9 mouse cellular contexts compared by ENCODE assay signal in genomic region chr11:70821728-70822591, GRCm38 (mm10). TPM values are rescaled to one million over a fixed set of nuclear protein-coding genes. Genes with fewer than 3 reads are reported as not detected.
A peak's percentile ranks its signal among the peaks of the same experiment; 100 is the strongest.
DNase-seq lines count a peak whose midpoint lies in the region; ATAC-seq and TF ChIP-seq lines count a peak whose summit lies in the region.
"Had no signal": no experiment of that assay in that cellular context is flagged by ENCODE, and none has a peak within 500 bp of the region (broad histone marks: within the 10 kb centered on the region; RNA-seq: fewer than 3 reads in every experiment).

No protein-coding gene starts in this region.

- no peak overlapping the region for H3K9ac ChIP-seq in heart, embryonic 14.5 days (ENCODE audit: low read length)
- H3K9ac ChIP-seq in liver, embryonic 14.5 days (replicated peaks) = no peak overlapping the region
- no peak overlapping the region for H3K9ac ChIP-seq in stomach, postnatal 0 days (ENCODE audit: low read length)
- H3K9ac ChIP-seq: limb, embryonic 15.5 days had no signal

- H3K36me3 ChIP-seq in heart, embryonic 14.5 days (ENCODE audit: control insufficient read depth, insufficient read depth, low read length) = no peaks in the 10 kb centered on the region
- H3K36me3 ChIP-seq in liver, embryonic 14.5 days (replicated peaks; ENCODE audit: control insufficient read depth, insufficient read depth, low read depth) = no peaks in the 10 kb centered on the region
- no peaks in the 10 kb centered on the region for H3K36me3 ChIP-seq in stomach, postnatal 0 days (ENCODE audit: control insufficient read depth, insufficient read depth, low read length)
- H3K36me3 ChIP-seq: limb, embryonic 15.5 days had no signal

- ATAC-seq in heart, embryonic 14.5 days (ENCODE audit: insufficient number of reproducible peaks, insufficient read depth, low FRiP score, low read depth) = no peak; the same call in 1 of the 2 replicates
- ATAC-seq in liver, embryonic 14.5 days (ENCODE audit: insufficient read depth) = 0 out of 2 replicates have a peak, but pooled peaks have one; percentile 23
- 0 out of 2 replicates have a peak, but pooled peaks have one; percentile 29 for ATAC-seq in stomach, postnatal 0 days (ENCODE audit: low FRiP score, low TSS enrichment)

- H3K9me3 ChIP-seq in heart, embryonic 14.5 days (ENCODE audit: control insufficient read depth, low read length) = no peaks in the 10 kb centered on the region
- H3K9me3 ChIP-seq in liver, embryonic 14.5 days (ENCODE audit: control insufficient read depth, low read length) = no peaks in the 10 kb centered on the region
- H3K9me3 ChIP-seq in stomach, postnatal 0 days (ENCODE audit: control insufficient read depth, low read length) = no peaks in the 10 kb centered on the region
- H3K9me3 ChIP-seq: limb, embryonic 15.5 days had no signal

- no peak overlapping the region for H3K27ac ChIP-seq in heart, embryonic 14.5 days (replicated peaks in 1 of 2; ENCODE audit: control insufficient read depth in 1 of 2, insufficient read depth in 1 of 2, low read depth in 2 of 2, low read length in 2 of 2)
- no peak overlapping the region for H3K27ac ChIP-seq in liver, embryonic 14.5 days
- H3K27ac ChIP-seq in stomach, postnatal 0 days (replicated peaks) = no peak overlapping the region
- H3K27ac ChIP-seq: limb, embryonic 15.5 days had no signal

- H3K4me1 ChIP-seq in heart, embryonic 14.5 days (ENCODE audit: control insufficient read depth in 2 of 2, insufficient read depth in 2 of 2, low read length in 2 of 2) = peaks cover 4 to 7% of the 10 kb centered on the region in 2 experiments
- H3K4me1 ChIP-seq in liver, embryonic 14.5 days (replicated peaks; ENCODE audit: control insufficient read depth in 2 of 2, insufficient read depth in 2 of 2, low read length in 1 of 2) = no peaks in the 10 kb centered on the region; a peak in 1 of 4 replicates
- no peaks in the 10 kb centered on the region for H3K4me1 ChIP-seq in stomach, postnatal 0 days (replicated peaks; ENCODE audit: control insufficient read depth, insufficient read depth)
- H3K4me1 ChIP-seq: limb, embryonic 15.5 days had no signal

- DNase-seq in cerebellum, adult 11-12 months = peak; percentile 48
- DNase-seq in cerebellum, postnatal 4 days (ENCODE audit: low spot score in 2 of 2) = no peak
- peak; percentile 37 to 46 for DNase-seq in cerebellum, adult 18-20 months
- DNase-seq in liver, embryonic 14.5 days (ENCODE audit: low read depth in 3 of 3, low spot score in 3 of 3) = no peak
- DNase-seq in stomach, postnatal 0 days (ENCODE audit: low spot score) = no peak
- no peak for DNase-seq in thymus, postnatal 25 days
- no peak for DNase-seq in left cerebral cortex, postnatal 25 days (ENCODE audit: low spot score in 2 of 2)

- TF ChIP-seq CTCF in liver, embryonic 14.5 days (IDR thresholded peaks at IDR 0.05; ENCODE audit: low read depth) = no peak
- TF ChIP-seq CTCF in stomach, postnatal 0 days (IDR thresholded peaks at IDR 0.05; ENCODE audit: low read depth) = no peak

- WGBS in heart, embryonic 14.5 days = 41% methylated on average over 17 of the region's 17 CpGs
- WGBS in liver, embryonic 14.5 days (ENCODE audit: insufficient replicate concordance) = 44% methylated on average over 17 of the region's 17 CpGs
- 38% methylated on average over 17 of the region's 17 CpGs for WGBS in stomach, postnatal 0 days

- no peak overlapping the region for H3K4me3 ChIP-seq in heart, embryonic 14.5 days (ENCODE audit: control insufficient read depth in 1 of 2, insufficient read depth in 1 of 2, low read depth in 1 of 2, low read length in 2 of 2)
- no peak overlapping the region for H3K4me3 ChIP-seq in liver, embryonic 14.5 days (ENCODE audit: insufficient read depth in 1 of 2, low read depth in 2 of 2, low read length in 2 of 2)
- H3K4me3 ChIP-seq in stomach, postnatal 0 days (ENCODE audit: low read depth, low read length) = no peak overlapping the region
- H3K4me3 ChIP-seq: limb, embryonic 15.5 days had no signal

- no peaks in the 10 kb centered on the region for H3K27me3 ChIP-seq in heart, embryonic 14.5 days (ENCODE audit: control insufficient read depth, insufficient read depth, low read length)
- H3K27me3 ChIP-seq in liver, embryonic 14.5 days (ENCODE audit: control insufficient read depth, insufficient read depth, low read length) = no peaks in the 10 kb centered on the region
- no peaks in the 10 kb centered on the region for H3K27me3 ChIP-seq in stomach, postnatal 0 days (ENCODE audit: control insufficient read depth, insufficient read depth, low read length)
- H3K27me3 ChIP-seq: limb, embryonic 15.5 days had no signal

- peak overlapping the region; percentile 4; the same call in 1 of the 2 replicates for H3K4me2 ChIP-seq in heart, embryonic 14.5 days (ENCODE audit: low read length)
- no peak overlapping the region for H3K4me2 ChIP-seq in liver, embryonic 14.5 days (ENCODE audit: low read depth)
- no peak overlapping the region for H3K4me2 ChIP-seq in stomach, postnatal 0 days (replicated peaks; ENCODE audit: low read depth)
- H3K4me2 ChIP-seq: limb, embryonic 15.5 days had no signal

- intact Hi-C loops in left cerebral cortex, postnatal 25 days (cut with DNase I) = no loop called here

- no peak for TF ChIP-seq EP300 in liver, embryonic 14.5 days (IDR thresholded peaks at IDR 0.05; ENCODE audit: low read depth)
- no peak for TF ChIP-seq EP300 in stomach, postnatal 0 days (optimal IDR thresholded peaks at IDR 0.05)

RNA-seq across cellular contexts. Expression of gene Scimp, which starts 9.6 kb away (rescaled TPM):
- polyA plus RNA-seq in heart, embryonic 14.5 days (2014; fragmentation: Nextera tagmentation; extraction: Ambion mirVana) = 0.50 and 0.62 TPM in 2 replicates
- polyA plus RNA-seq in liver, embryonic 14.5 days (2012; rRNA removed) = 0.10 and 0.12 TPM in 2 replicates
- 0.51 and 0.64 TPM in 2 replicates for polyA plus RNA-seq in liver, embryonic 14.5 days (2014; fragmentation: Nextera tagmentation; extraction: Ambion mirVana)
- 0.57 and 0.63 TPM in 2 replicates for polyA plus RNA-seq in stomach, postnatal 0 days (2015; fragmentation: Nextera tagmentation; extraction: Ambion mirVana)
- total RNA-seq in left cerebral cortex, postnatal 25 days (2021) = not detected

RNA-seq across cellular contexts. Expression of gene Rabep1, which starts 22.6 kb away (rescaled TPM):
- 27.6 and 27.7 TPM in 2 replicates for polyA plus RNA-seq in heart, embryonic 14.5 days (2014; fragmentation: Nextera tagmentation; extraction: Ambion mirVana)
- polyA plus RNA-seq in liver, embryonic 14.5 days (2012; rRNA removed) = 2.1 and 3.7 TPM in 2 replicates
- polyA plus RNA-seq in liver, embryonic 14.5 days (2014; fragmentation: Nextera tagmentation; extraction: Ambion mirVana) = 9.1 and 10.3 TPM in 2 replicates
- polyA plus RNA-seq in stomach, postnatal 0 days (2015; fragmentation: Nextera tagmentation; extraction: Ambion mirVana) = 15.1 and 17.5 TPM in 2 replicates
- 100 to 1,000 TPM; 128 to 130 TPM for total RNA-seq in left cerebral cortex, postnatal 25 days (2021)

RNA-seq across cellular contexts. Expression of gene Zfp3, which starts 58.0 kb away (rescaled TPM):
- 9.3 and 9.9 TPM in 2 replicates for polyA plus RNA-seq in heart, embryonic 14.5 days (2014; fragmentation: Nextera tagmentation; extraction: Ambion mirVana)
- 0.38 and 0.64 TPM in 2 replicates for polyA plus RNA-seq in liver, embryonic 14.5 days (2012; rRNA removed)
- 0.85 and 1.1 TPM in 2 replicates for polyA plus RNA-seq in liver, embryonic 14.5 days (2014; fragmentation: Nextera tagmentation; extraction: Ambion mirVana)
- 3.4 and 3.8 TPM in 2 replicates for polyA plus RNA-seq in stomach, postnatal 0 days (2015; fragmentation: Nextera tagmentation; extraction: Ambion mirVana)
- total RNA-seq in left cerebral cortex, postnatal 25 days (2021) = 10 to 100 TPM; 16.4 to 17.2 TPM

Comparison
In these comparisons a context has a peak if more than half of its experiments do, and no peak if none do; other contexts are left out.
1. DNase-seq: peak in cerebellum, adult 11-12 months (single experiment) and cerebellum, adult 18-20 months (2 of 2); none in cerebellum, postnatal 4 days (0 of 2), liver, embryonic 14.5 days (0 of 3), stomach, postnatal 0 days (single experiment), thymus, postnatal 25 days (single experiment) and left cerebral cortex, postnatal 25 days (0 of 2).